Mouse (Mus musculus) left cerebral cortex, adult 18-20 months (tissue): ENCODE results near the gene Ercc4. TPM values are rescaled to one million over a fixed set of nuclear protein-coding genes. Genes with fewer than 3 reads are reported as not detected.
"Not testable (repeated sequence)": the region's sequence is repeated elsewhere in the genome, so short reads cannot be mapped to it uniquely, and the experiment has no call there.

Source experiments
- DNase-seq, 2 experiments: peaks; one replicate each; pipeline ENCODE4 v3.0.0; 2021 to 2022; ENCODE audit warnings: low spot score in 2 of 2, mixed read lengths in 1 of 2
- long read RNA-seq, 2 experiments: library from polyadenylated mRNA; stranded (forward); transcript quantifications; one replicate each; pipeline ENCODE4 v2.0.0; 2021
- total RNA-seq, 2 experiments: library from RNA; stranded (reverse); gene quantifications; 2 replicates each; pipeline ENCODE4 v1.2.3; 2021

The Ercc4 gene
- total RNA-seq, result 10 to 100 TPM; 24.3 to 24.5 TPM
- long read RNA-seq, experiment 1, transcript Ercc4-201 (11 exons, 3,480 nt), result major isoform, 22 of 35 reads
- long read RNA-seq, experiment 1, partial matches to known transcripts, result 4 of 35 reads
- long read RNA-seq, experiment 1, other reads (novel, unspliced or antisense), result 9 of 35 reads
- long read RNA-seq, experiment 2, transcript Ercc4-201 (11 exons, 3,480 nt), result major isoform, 11 of 17 reads
- long read RNA-seq, experiment 2, partial matches to known transcripts, result 3 of 17 reads
- long read RNA-seq, experiment 2, other reads (novel, unspliced or antisense), result 2 of 17 reads

- peak; percentile 97 to 98 for DNase-seq
Observed at GRCm38 (mm10) chr16:13109156-13109989, at the start of gene Ercc4. Ercc4 (plus strand) TSS chr16:13109684.

- no peak for DNase-seq
Observed at GRCm38 (mm10) chr16:13061113-13061512, 48.4 kb upstream of the Ercc4 start.

- DNase-seq, result no peak
Observed at GRCm38 (mm10) chr16:13074176-13074575, 35.3 kb upstream of the Ercc4 start.

GRCm38 (mm10) chr16:13080161-13080560 lies 29.3 kb upstream of the Ercc4 start:
- no peak for DNase-seq

- DNase-seq, result no peak
Observed at GRCm38 (mm10) chr16:13083155-13083798, 26.2 kb upstream of the Ercc4 start.

- no peak for DNase-seq
Observed at GRCm38 (mm10) chr16:13108356-13108755, 1.1 kb upstream of the Ercc4 start.

GRCm38 (mm10) chr16:13109990-13110595 lies 609 bp downstream of the Ercc4 start:
- DNase-seq, result no peak

GRCm38 (mm10) chr16:13114821-13115220 lies 5.3 kb downstream of the Ercc4 start:
- no peak for DNase-seq

GRCm38 (mm10) chr16:13115466-13115865 lies 6.0 kb downstream of the Ercc4 start:
- DNase-seq, result not testable (repeated sequence)

- no peak for DNase-seq
Observed at GRCm38 (mm10) chr16:13117299-13117966, 7.9 kb downstream of the Ercc4 start.

GRCm38 (mm10) chr16:13117967-13118430 lies 8.5 kb downstream of the Ercc4 start:
- DNase-seq, result no peak

- no peak for DNase-seq
Observed at GRCm38 (mm10) chr16:13118754-13119294, 9.3 kb downstream of the Ercc4 start.

- no peak for DNase-seq
Observed at GRCm38 (mm10) chr16:13119641-13120350, 10.3 kb downstream of the Ercc4 start.

- no peak for DNase-seq
Observed at GRCm38 (mm10) chr16:13125357-13125756, 15.9 kb downstream of the Ercc4 start.

- no peak for DNase-seq
Observed at GRCm38 (mm10) chr16:13127566-13127965, 18.1 kb downstream of the Ercc4 start.

- peak; percentile 22 to 43 for DNase-seq
Observed at GRCm38 (mm10) chr16:13130412-13130811, 20.9 kb downstream of the Ercc4 start.

- DNase-seq, result no peak
Observed at GRCm38 (mm10) chr16:13141220-13141619, 31.7 kb downstream of the Ercc4 start.

GRCm38 (mm10) chr16:13143932-13144331 lies 34.4 kb downstream of the Ercc4 start:
- no peak for DNase-seq

GRCm38 (mm10) chr16:13144682-13145410 lies 35.4 kb downstream of the Ercc4 start:
- DNase-seq, result no peak
